Mouse (Mus musculus): ENCODE measurements around the gene Clca1. TPM values are rescaled to one million over a fixed set of nuclear protein-coding genes. Genes with fewer than 3 reads are reported as not detected.
"Not testable (repeated sequence)": the region's sequence is repeated elsewhere in the genome, so short reads cannot be mapped to it uniquely, and the experiment has no call there.

Gene Clca1
- polyA plus RNA-seq (2015; fragmentation: Nextera tagmentation; extraction: Ambion mirVana), result 0.09 and 0.20 TPM in 2 replicates

DNA sequence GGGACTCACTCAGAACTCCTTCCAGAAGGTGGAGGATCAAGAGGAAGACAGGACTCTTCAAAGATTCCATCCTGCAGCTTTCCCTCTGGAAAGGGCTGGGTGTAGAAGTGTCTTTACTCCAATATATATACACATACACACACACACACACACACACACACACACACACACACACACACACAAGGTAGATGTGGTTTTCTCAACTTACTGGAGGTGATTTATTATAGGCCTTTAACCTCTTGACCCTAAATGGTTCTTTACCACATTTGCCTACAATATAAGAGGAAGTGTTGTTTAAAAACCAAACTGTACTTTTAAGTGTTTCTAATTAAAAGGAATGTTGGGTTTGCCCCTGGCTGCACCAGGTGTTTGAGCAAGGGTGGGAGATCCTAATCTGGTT is at the start of gene Clca1:
TSS of gene Clca1 (minus strand) at position 101 of the 400 bp plus-strand sequence.
- no peak within 1 kb of the TSS for H3K4me3 ChIP-seq (ENCODE audit: low read length)
- H3K4me1 ChIP-seq (ENCODE audit: insufficient read depth, low read length), result no peaks in the 10 kb centered on the region
- no peaks in the 10 kb centered on the region for H3K9me3 ChIP-seq (ENCODE audit: low read length)
- no peaks in the 10 kb centered on the region for H3K36me3 ChIP-seq (ENCODE audit: insufficient read depth, low read length)
- H3K27me3 ChIP-seq (ENCODE audit: insufficient read depth, low read length), result no peaks in the 10 kb centered on the region
- ATAC-seq (ENCODE audit: low FRiP score, low TSS enrichment), result no peak
- no peak within 1 kb of the TSS for H3K9ac ChIP-seq (replicated peaks; ENCODE audit: low read length)
- H3K4me2 ChIP-seq (replicated peaks; ENCODE audit: low read depth, low read length), result no peak within 1 kb of the TSS
- H3K27ac ChIP-seq (ENCODE audit: low read length), result no peak within 1 kb of the TSS

GRCm38 (mm10) chr3:145080904-145081303 is 48.3 kb upstream of the Clca1 start:
- 70% methylated on average over 8 of the region's 8 CpGs for WGBS
- no peaks in the 10 kb centered on the region for H3K27me3 ChIP-seq (ENCODE audit: insufficient read depth, low read length)
- no peak overlapping the region for H3K9ac ChIP-seq (replicated peaks; ENCODE audit: low read length)
- H3K27ac ChIP-seq (ENCODE audit: low read length), result no peak overlapping the region
- H3K4me2 ChIP-seq (replicated peaks; ENCODE audit: low read depth, low read length), result no peak overlapping the region
- H3K4me3 ChIP-seq (ENCODE audit: low read length), result no peak overlapping the region
- H3K36me3 ChIP-seq (ENCODE audit: insufficient read depth, low read length), result no peaks in the 10 kb centered on the region
- ATAC-seq (ENCODE audit: low FRiP score, low TSS enrichment), result no peak
- 0 out of 2 replicates have a peak, but pooled peaks cover 2% of the 10 kb centered on the region for H3K9me3 ChIP-seq (ENCODE audit: low read length)
- no peaks in the 10 kb centered on the region for H3K4me1 ChIP-seq (ENCODE audit: insufficient read depth, low read length)

DNA sequence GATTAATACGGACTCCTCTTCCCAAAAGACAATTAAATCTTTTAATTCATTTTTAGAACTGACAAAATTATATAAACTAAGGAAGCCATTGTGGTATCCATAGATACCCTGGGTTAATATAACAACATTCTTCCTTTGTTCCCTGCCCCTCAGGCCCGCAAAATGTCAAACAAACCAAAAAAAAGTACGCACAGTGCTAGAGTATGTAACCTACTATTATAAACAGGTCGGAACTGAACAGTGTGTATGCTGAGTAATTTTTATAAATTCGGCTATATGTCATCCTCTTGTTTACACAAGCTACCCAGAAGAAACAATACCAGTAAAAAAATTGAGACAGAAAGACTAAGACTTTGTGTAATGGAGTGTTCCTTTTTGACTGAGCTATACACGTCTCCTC is 45.8 kb upstream of the Clca1 start:
- no peak overlapping the region for H3K9ac ChIP-seq (replicated peaks; ENCODE audit: low read length)
- WGBS, result 83% methylated on average over 6 of the region's 6 CpGs
- no peak overlapping the region for H3K4me3 ChIP-seq (ENCODE audit: low read length)
- no peak overlapping the region for H3K27ac ChIP-seq (ENCODE audit: low read length)
- ATAC-seq (ENCODE audit: low FRiP score, low TSS enrichment), result no peak
- no peaks in the 10 kb centered on the region for H3K36me3 ChIP-seq (ENCODE audit: insufficient read depth, low read length)
- no peaks in the 10 kb centered on the region for H3K9me3 ChIP-seq (ENCODE audit: low read length)
- H3K27me3 ChIP-seq (ENCODE audit: insufficient read depth, low read length), result no peaks in the 10 kb centered on the region
- H3K4me2 ChIP-seq (replicated peaks; ENCODE audit: low read depth, low read length), result no peak overlapping the region
- H3K4me1 ChIP-seq (ENCODE audit: insufficient read depth, low read length), result no peaks in the 10 kb centered on the region

GRCm38 (mm10) chr3:145072339-145072738 is 39.8 kb upstream of the Clca1 start:
- Histone ChIP-seq H3K9me3 (ENCODE audit: low read length) (no peaks in the 10 kb centered on the region), H3K36me3 (ENCODE audit: insufficient read depth, low read length) (no peaks in the 10 kb centered on the region), H3K4me1 (ENCODE audit: insufficient read depth, low read length) (no peaks in the 10 kb centered on the region), H3K9ac (replicated peaks; ENCODE audit: low read length) (no peak overlapping the region), H3K4me2 (replicated peaks; ENCODE audit: low read depth, low read length) (no peak overlapping the region), H3K4me3 (ENCODE audit: low read length) (no peak overlapping the region), H3K27me3 (ENCODE audit: insufficient read depth, low read length) (no peaks in the 10 kb centered on the region), H3K27ac (ENCODE audit: low read length) (no peak overlapping the region)
- no peak for ATAC-seq (ENCODE audit: low FRiP score, low TSS enrichment)
- WGBS, result 92% methylated on average over 3 of the region's 3 CpGs

DNA sequence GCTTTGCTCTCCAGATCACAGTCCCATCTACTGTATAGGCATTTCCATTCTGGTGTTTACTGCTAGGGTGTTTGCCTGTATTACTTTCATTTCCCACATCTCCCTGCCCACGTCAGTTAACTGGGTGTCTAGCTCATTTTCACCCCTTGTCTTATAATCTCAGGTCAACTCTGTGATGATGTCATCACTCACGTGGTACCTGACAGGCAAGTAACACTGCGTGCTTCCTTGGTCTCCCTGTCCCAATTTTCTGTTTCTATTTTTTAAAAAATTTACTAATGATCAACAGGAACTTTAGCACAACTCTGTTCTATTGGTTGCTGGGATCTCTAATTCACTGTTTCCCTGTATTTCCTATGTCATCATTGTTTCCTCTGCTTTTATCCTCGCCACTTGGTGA is 36.4 kb upstream of the Clca1 start:
- Histone ChIP-seq H3K27ac (ENCODE audit: low read length) (no peak overlapping the region), H3K36me3 (ENCODE audit: insufficient read depth, low read length) (no peaks in the 10 kb centered on the region), H3K9ac (replicated peaks; ENCODE audit: low read length) (no peak overlapping the region), H3K4me2 (replicated peaks; ENCODE audit: low read depth, low read length) (no peak overlapping the region), H3K4me1 (ENCODE audit: insufficient read depth, low read length) (no peaks in the 10 kb centered on the region), H3K27me3 (ENCODE audit: insufficient read depth, low read length) (no peaks in the 10 kb centered on the region), H3K9me3 (ENCODE audit: low read length) (no peaks in the 10 kb centered on the region), H3K4me3 (ENCODE audit: low read length) (no peak overlapping the region)
- 82% methylated on average over 4 of the region's 4 CpGs for WGBS
- ATAC-seq (ENCODE audit: low FRiP score, low TSS enrichment), result no peak

DNA sequence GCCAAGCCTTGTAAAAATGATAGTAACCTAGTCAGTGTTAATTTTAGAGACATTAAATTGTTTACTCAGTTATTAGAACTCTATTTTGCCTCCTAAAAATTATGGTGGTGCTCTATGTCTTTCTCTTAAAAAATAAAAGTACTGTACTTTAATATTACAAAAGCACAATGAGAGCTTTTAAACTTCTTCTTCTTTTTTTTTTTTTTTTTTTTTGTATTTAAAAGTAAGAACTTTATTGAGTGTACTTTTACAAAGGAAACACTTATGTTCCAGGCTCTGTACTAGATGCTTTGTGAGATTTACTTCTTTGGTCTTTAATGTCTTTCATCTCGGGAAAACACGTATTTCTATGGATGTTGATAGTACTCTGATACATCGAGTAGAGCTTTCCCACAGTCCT is 22.6 kb upstream of the Clca1 start:
- H3K4me3 ChIP-seq (ENCODE audit: low read length); H3K9ac ChIP-seq (replicated peaks; ENCODE audit: low read length); H3K4me1 ChIP-seq (ENCODE audit: insufficient read depth, low read length); H3K36me3 ChIP-seq (ENCODE audit: insufficient read depth, low read length); H3K27ac ChIP-seq (ENCODE audit: low read length); H3K4me2 ChIP-seq (replicated peaks; ENCODE audit: low read depth, low read length); H3K9me3 ChIP-seq (ENCODE audit: low read length); H3K27me3 ChIP-seq (ENCODE audit: insufficient read depth, low read length); ATAC-seq (ENCODE audit: low FRiP score, low TSS enrichment): not testable (repeated sequence)
- WGBS, result 96% methylated on average over 3 of the region's 3 CpGs

DNA sequence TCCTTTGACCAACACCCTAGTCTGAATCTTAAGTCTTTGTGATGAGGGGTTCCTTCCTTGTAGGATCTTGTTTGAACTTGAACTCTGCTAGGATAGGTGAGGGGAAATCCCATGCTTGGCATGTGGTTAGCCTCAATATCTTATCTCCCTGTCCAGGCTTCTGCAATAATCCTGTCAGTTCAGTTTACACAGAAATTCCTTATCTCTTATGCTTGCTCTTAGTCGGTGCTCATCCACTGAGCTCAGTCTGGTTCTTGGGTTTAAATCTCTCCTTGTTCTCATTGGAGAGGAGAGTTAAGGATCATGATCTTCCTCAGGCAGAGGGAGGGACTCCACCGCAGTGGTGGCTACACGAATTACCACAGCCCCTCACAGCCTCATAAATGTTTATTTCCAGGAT is 17.2 kb upstream of the Clca1 start:
- H3K4me1 ChIP-seq (ENCODE audit: insufficient read depth, low read length), result no peaks in the 10 kb centered on the region
- H3K4me2 ChIP-seq (replicated peaks; ENCODE audit: low read depth, low read length), result no peak overlapping the region
- H3K36me3 ChIP-seq (ENCODE audit: insufficient read depth, low read length), result no peaks in the 10 kb centered on the region
- no peak for ATAC-seq (ENCODE audit: low FRiP score, low TSS enrichment)
- H3K9ac ChIP-seq (replicated peaks; ENCODE audit: low read length), result no peak overlapping the region
- WGBS, result 67% methylated on average over 3 of the region's 3 CpGs
- H3K27ac ChIP-seq (ENCODE audit: low read length), result no peak overlapping the region
- H3K9me3 ChIP-seq (ENCODE audit: low read length), result no peaks in the 10 kb centered on the region
- H3K27me3 ChIP-seq (ENCODE audit: insufficient read depth, low read length), result no peaks in the 10 kb centered on the region
- no peak overlapping the region for H3K4me3 ChIP-seq (ENCODE audit: low read length)

- 29% methylated on average over 3 of the region's 3 CpGs for WGBS
- H3K4me3 ChIP-seq (ENCODE audit: low read length), result no peak overlapping the region
- no peaks in the 10 kb centered on the region for H3K9me3 ChIP-seq (ENCODE audit: low read length)
- no peaks in the 10 kb centered on the region for H3K27me3 ChIP-seq (ENCODE audit: insufficient read depth, low read length)
- no peak for ATAC-seq (ENCODE audit: low FRiP score, low TSS enrichment)
- no peaks in the 10 kb centered on the region for H3K36me3 ChIP-seq (ENCODE audit: insufficient read depth, low read length)
- H3K4me2 ChIP-seq (replicated peaks; ENCODE audit: low read depth, low read length), result no peak overlapping the region
- no peak overlapping the region for H3K27ac ChIP-seq (ENCODE audit: low read length)
- H3K9ac ChIP-seq (replicated peaks; ENCODE audit: low read length), result no peak overlapping the region
- no peaks in the 10 kb centered on the region for H3K4me1 ChIP-seq (ENCODE audit: insufficient read depth, low read length)
Observed at GRCm38 (mm10) chr3:145038813-145039212, 6.2 kb upstream of the Clca1 start.

- WGBS, result 58% methylated on average over 3 of the region's 3 CpGs
Observed at GRCm38 (mm10) chr3:145028036-145028435, 4.5 kb downstream of the Clca1 start.

GRCm38 (mm10) chr3:145026750-145027149 is 5.8 kb downstream of the Clca1 start:
- H3K4me1 ChIP-seq (ENCODE audit: insufficient read depth, low read length), result no peaks in the 10 kb centered on the region
- no peaks in the 10 kb centered on the region for H3K9me3 ChIP-seq (ENCODE audit: low read length)
- H3K4me2 ChIP-seq (replicated peaks; ENCODE audit: low read depth, low read length), result no peak overlapping the region
- H3K36me3 ChIP-seq (ENCODE audit: insufficient read depth, low read length), result no peaks in the 10 kb centered on the region
- 30% methylated on average over 3 of the region's 3 CpGs for WGBS
- H3K27ac ChIP-seq (ENCODE audit: low read length), result no peak overlapping the region
- no peaks in the 10 kb centered on the region for H3K27me3 ChIP-seq (ENCODE audit: insufficient read depth, low read length)
- ATAC-seq (ENCODE audit: low FRiP score, low TSS enrichment), result no peak
- H3K4me3 ChIP-seq (ENCODE audit: low read length), result no peak overlapping the region
- no peak overlapping the region for H3K9ac ChIP-seq (replicated peaks; ENCODE audit: low read length)

More at GRCm38 (mm10) chr3:145028036-145028435, 4.5 kb downstream of the Clca1 start:
- no peak for ATAC-seq (ENCODE audit: low FRiP score, low TSS enrichment)
- H3K4me3 ChIP-seq (ENCODE audit: low read length), result no peak overlapping the region
- no peak overlapping the region for H3K27ac ChIP-seq (ENCODE audit: low read length)
- no peaks in the 10 kb centered on the region for H3K36me3 ChIP-seq (ENCODE audit: insufficient read depth, low read length)
- no peaks in the 10 kb centered on the region for H3K9me3 ChIP-seq (ENCODE audit: low read length)
- H3K27me3 ChIP-seq (ENCODE audit: insufficient read depth, low read length), result no peaks in the 10 kb centered on the region
- H3K4me2 ChIP-seq (replicated peaks; ENCODE audit: low read depth, low read length), result no peak overlapping the region
- H3K9ac ChIP-seq (replicated peaks; ENCODE audit: low read length), result no peak overlapping the region
- no peaks in the 10 kb centered on the region for H3K4me1 ChIP-seq (ENCODE audit: insufficient read depth, low read length)

- Histone ChIP-seq H3K27me3 (ENCODE audit: insufficient read depth, low read length) (no peaks in the 10 kb centered on the region), H3K4me3 (ENCODE audit: low read length) (no peak overlapping the region), H3K9me3 (ENCODE audit: low read length) (no peaks in the 10 kb centered on the region), H3K27ac (ENCODE audit: low read length) (no peak overlapping the region), H3K36me3 (ENCODE audit: insufficient read depth, low read length) (no peaks in the 10 kb centered on the region), H3K4me1 (ENCODE audit: insufficient read depth, low read length) (no peaks in the 10 kb centered on the region), H3K9ac (replicated peaks; ENCODE audit: low read length) (no peak overlapping the region), H3K4me2 (replicated peaks; ENCODE audit: low read depth, low read length) (no peak overlapping the region)
- 82% methylated on average over 3 of the region's 3 CpGs for WGBS
- ATAC-seq (ENCODE audit: low FRiP score, low TSS enrichment), result no peak
Observed at GRCm38 (mm10) chr3:145017807-145018206, 14.8 kb downstream of the Clca1 start.

All from kidney, embryonic 16.5 days (tissue).